Mouse (Mus musculus): ENCODE measurements around the gene Tbc1d4.
A peak's percentile ranks its signal among the peaks of the same experiment; 100 is the strongest.

Gene Tbc1d4

DNA sequence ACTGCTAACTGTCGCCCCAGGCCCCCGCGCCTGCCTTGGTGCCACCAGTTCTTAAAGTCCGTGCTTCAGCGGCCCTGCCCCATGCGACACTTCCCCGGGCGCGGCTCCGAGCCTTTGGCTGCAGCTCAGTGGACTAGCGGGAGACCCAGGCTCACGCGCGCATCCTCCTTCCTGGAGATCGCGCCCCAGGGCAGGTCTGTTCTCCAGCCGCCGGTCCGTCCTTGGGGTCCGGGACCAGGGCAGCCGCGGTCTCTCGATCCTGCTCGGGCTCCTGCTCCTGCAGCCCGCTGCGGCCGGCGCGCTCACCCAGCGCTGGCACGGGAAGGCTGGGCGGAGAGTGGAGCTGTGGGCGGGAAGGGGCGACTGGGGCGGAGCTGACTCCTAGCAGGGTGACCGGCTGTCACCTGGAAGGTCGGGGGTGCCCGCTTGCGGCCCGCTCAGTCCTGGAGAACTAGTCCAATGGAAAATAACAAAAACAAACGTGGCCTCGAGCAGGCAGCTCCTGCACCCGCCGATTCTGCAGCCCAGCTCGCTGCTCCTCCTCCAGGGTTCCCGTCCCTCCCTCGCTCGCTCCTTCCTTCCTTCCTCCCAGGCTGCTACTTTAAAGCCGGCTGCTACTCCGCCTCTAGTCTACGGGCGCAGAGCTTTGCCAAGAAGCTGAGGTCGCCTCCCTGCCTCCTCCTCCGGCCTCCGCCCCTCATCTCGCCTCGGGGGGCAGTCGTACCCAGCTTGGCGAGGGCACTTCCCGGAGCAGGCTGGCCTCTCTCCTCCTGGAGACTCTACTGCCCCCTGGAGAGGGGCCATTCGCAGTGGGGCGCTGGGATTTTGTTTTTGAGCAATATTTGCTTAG, at the start of gene Tbc1d4:
TSS of gene Tbc1d4 (minus strand) at position 673 of the 850 bp plus-strand sequence.
- peak; percentile 87 for DNase-seq (ENCODE audit: low spot score)

DNA sequence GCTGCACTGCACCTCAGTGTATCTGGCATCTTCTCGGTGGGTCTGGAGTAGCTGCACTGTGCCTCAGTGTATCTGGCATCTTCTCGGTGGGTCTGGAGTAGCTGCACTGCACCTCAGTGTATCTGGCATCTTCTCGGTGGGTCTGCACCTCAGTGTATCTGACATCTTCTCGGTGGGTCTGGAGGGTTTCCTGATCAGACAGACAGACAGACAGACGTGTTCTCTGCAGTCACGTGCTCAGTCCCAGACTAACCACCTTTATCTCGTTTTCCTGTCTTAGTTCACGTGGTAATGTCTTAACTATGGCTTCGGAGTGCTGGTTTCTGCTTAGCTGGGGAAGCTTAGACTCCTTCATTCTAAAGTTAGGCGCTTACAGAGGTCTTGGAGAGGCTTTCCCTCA, 47.3 kb upstream of the Tbc1d4 start:
- DNase-seq (ENCODE audit: low spot score) = no peak

DNA sequence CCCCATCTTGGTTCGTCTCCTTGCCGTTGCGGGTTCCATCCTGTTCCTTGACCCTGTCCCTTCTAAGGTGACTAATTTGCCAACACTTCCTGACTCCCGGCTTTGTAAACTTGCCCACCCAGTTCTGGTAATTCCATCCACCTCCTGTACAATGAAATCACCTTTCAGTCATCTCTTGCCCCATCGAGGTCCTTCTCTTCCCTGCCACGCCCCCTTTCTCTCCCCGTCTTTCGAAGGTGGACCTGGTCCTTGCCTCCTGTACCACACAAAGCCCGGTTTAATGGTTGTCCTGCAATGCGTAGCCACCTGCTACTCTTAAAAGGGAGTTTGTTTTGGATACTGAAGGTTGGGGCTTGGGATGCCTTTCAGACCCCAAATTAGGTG, 45.5 kb upstream of the Tbc1d4 start:
- no peak for DNase-seq (ENCODE audit: low spot score)

DNA sequence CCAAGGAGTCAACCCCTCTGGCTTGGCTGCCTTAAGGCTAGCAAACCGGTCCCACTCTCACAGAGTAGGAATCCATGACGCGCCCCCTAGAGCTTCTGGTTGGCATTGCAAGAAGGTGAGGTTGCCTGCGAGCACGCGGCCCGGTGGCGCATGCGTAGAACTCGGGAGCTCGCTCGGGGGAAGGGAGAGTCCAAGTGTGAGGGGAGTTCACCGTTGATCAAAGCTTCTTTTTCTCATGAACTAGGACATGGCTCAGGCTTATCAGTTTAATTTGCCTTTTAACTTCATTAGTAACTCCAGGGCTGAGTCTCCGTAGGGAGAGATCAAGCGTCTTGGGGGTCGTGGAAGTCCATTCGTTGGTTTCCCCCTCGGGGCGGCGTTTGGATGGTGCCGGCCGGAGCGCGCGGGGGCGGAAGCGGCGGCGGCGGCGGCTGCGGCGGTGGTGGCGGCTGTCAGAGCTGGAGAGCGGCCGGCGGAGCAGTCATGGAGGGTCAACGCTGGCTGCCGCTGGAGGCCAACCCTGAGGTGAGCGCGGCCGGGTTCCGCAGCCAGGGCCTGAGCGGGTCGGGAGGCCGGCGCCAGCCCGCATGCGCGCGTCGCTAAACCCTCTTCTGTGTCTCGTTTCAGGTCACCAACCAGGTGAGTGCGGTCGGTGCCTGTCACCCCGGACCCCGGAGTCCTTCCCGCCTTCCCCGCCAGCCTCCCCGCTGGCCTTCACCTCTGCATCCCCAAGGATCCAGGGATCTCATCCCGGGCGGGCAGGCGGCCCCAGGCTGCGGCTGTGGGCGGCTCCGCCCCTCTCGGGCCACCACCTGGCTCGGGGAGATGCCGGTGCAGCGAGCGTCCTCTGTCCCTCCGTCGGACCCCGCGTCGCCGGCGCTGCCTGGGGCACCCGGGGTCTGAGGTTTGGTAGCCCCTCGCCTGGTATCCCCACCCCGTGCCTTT, 44.9 kb upstream of the Tbc1d4 start, which contains the start of gene Uchl3:
TSS of gene Uchl3 (plus strand) at position 387 of the 945 bp plus-strand sequence.
- DNase-seq (ENCODE audit: low spot score) = peak; percentile 97

DNA sequence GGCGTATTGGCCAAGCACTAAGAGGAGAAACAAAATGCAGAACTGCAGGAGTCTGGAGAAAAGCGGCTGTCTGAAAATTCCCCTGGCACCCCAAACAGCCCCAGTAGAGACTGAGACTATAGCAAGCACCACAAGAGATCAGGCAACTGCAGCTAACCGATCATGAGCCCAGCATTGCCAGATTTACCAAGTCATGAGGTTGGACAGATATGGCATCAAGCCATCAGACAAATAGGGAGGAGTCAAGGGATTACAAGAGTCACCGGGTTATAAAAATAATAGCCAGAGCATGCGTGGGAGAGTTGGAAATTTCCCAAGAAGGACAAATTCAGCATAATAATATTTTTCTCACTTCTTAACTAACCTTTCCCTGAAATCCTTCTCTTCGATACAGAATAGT, 43.6 kb upstream of the Tbc1d4 start:
- DNase-seq (ENCODE audit: low spot score) = no peak

DNA sequence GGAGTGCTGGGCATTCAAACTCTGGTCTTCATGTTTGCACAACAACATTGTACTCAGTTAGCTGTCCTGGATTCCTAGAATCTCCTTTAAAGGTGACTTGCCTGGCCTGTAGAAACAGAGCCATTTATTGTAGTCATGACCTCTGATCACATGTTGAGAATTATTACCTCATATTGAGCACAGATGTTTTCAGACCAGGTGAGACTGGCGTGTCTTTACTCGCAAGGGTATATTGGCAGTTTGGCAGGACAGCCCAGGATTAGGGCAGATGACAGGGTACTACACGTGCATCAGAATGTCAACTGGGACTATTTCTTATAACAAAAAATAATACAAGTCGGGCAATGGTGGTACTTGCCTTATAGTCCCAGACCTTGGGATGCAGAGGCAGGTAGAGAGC, 41.6 kb upstream of the Tbc1d4 start:
- no peak for DNase-seq (ENCODE audit: low spot score)

DNA sequence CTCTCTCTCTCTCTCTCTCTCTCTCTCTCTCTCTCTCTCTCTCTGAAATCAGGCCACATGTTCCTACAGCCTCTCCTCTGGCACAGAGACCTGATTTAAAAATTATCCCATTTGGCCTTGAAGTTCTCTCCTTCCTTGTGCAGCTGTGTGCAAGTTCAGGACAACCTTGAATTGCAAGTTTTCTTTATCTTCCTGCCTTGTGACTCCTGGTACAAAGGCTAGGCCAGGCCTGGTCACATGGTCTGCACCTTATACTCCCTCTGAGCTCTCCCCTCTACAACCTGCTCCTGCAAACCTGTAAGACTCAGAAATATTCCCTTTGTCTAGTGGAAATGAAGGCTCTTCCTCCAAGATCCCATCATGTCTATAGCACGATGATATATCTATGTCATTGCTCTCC, 36.0 kb upstream of the Tbc1d4 start:
- no peak for DNase-seq (ENCODE audit: low spot score)

DNA sequence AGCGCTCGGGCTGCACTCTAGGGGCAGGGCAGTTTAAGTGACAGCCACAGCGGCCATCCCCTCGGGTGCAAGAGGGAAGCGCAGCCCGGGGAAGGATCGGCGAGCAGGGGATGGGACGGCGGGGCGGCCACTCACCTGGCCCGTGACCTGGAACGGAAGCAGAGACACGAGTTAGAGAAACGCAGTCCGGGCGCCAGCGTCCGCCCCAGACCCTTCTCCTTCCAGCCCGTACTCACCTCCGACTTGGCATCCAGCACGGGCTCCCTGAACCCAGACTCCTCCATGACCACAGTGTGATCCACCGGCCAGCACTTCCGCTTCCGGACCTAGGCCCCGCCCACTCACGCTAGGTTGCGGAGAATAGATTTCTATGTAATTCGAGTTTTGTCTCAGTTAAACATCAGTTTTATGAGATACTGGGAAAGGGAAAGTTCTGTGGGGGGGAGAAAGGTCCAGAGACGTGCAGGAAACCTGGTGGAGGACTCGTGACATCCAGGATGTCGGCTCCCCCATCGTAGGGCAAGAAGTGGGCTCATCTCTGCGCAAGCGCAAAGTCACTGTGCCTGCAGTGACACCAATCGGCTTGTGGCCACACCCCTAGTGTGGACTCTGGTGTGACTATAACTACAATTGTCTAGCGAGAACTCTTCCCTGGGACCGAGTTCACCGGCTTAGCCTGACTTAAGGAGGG, 31.3 kb upstream of the Tbc1d4 start, which contains the start of gene Commd6:
TSS of gene Commd6 (minus strand) at position 534 of the 691 bp plus-strand sequence.
- DNase-seq (ENCODE audit: low spot score) = peak; percentile 97

DNA sequence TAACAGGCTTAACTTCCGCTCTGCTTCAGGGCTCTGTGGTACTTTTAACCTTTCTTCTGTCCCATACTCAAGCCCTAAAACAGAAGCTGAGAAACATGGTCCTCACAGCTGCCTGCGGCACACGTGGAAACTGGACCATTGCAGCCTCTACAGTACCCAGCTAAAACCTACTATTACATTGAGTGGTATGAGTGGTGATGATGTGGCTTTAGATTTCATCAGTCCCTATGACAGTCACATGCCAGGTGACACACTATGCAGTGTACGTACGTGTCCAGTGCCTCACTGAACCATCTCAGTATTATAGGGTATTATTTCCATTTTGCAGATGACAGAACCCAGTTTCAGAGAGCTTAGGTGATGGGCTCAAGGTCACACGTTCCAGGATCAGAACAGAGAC, 28.4 kb upstream of the Tbc1d4 start:
- no peak for DNase-seq (ENCODE audit: low spot score)

DNA sequence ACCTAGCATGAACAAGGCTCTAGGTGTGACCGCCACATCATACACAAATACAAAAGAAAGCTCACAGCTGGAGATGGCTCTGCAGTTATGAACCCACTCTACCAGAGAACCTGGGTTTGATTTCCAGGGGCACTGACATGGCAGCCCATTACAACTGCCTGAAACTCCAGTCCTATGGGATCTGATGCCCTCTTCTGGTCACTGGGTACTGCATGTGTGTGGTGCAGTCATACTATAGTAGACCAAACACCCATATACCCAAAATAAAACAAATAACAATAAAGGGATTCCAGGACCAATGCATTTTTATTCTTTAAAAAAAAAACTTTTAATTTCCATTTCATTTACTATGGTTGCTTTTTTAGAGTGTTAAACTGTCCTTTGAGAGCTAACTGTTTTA, 26.8 kb upstream of the Tbc1d4 start:
- no peak for DNase-seq (ENCODE audit: low spot score)

DNA sequence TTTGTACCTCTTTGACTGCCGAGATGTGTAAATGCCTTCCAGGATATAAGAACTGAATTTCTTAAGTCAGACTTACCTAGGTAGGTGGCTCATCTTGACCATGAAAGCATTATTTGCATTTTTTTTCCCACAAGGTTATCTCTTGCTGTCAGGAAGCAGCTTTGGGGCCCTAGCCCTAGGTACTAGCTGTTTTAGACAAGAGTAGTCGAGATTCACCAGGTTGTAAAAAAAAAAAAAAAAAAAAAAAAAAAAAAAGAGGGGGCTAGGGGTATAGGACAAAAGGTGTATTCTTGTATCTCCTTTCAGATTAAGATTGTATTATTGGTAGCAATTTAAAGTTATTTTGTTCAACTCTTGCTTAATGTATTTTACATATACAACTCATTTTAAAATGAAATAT, 21.6 kb upstream of the Tbc1d4 start:
- no peak for DNase-seq (ENCODE audit: low spot score)

DNA sequence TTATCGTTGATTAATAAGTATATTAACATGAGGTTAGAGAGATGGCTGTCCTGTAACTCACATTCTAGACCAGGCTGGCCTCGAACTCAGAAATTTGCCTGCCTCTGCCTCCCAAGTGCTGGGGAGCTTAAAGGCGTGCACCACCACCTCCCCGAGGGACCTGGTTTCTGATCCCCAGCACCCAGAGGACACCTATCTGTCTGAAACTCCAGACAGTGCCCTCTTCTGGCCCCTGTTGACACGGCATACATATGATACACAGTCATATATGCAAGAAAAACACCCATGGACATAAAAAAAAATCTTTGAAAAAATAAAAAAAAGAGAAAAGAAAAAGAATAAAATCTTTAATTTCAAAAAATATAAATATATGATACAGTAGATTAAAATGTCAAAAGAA, 8.7 kb upstream of the Tbc1d4 start:
- no peak for DNase-seq (ENCODE audit: low spot score)

DNA sequence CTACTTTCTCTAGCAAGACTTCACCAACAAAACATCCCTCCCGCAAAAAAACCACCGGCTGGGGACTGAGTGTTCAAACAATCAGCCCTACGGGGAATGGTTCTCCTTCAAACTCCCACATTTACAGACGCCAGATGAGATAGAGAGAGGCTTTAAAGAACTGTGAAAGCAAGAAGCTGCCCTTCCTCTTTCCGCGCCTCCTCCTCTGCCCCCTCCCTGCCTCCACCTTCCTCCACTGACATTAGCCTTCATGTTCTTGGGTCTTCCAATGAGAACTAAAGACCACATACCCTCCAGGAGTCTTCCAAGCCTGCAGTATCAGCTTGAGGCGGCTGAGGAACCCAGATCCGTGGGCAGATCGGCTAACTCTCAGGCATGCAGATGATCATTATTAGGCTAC, 7.2 kb upstream of the Tbc1d4 start:
- no peak for DNase-seq (ENCODE audit: low spot score)

DNA sequence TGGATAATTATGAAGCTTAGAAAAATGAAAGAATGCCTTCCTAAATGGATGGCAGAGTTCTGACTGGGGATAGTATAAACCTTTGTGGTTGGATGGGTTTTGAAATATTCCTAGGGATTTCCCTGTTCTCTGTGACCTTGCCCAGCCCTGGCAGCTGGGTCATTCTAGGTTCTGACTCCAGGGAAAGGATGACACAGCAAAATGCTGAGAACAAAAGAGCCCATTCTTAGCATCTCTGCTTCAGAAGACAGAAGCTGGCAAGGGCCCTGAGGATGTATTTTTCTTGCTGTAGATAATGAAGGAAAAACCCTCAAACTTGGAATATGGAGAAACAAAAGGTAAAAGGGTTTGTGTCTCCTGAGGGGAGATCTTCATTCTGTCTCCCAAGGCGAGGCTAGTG, 4.2 kb upstream of the Tbc1d4 start:
- DNase-seq (ENCODE audit: low spot score) = no peak

DNA sequence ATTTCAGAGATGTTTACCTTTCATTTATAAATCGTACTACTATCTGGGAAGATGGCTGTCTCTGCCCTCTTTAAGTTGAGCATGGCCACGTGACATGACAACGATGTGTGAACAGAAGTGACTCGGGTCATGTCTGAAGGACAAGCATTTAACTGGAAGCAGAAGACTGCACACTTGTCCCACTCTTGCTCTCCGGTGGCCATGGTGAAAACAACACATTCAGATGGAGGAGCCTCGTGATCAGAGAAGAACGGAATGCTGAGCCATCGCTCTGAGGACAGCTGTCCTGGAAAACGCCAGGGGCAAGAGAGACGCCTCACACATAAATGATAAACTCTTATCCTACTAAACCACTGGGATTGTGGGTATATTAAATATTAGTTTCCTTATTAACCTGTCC, 1.7 kb upstream of the Tbc1d4 start:
- no peak for DNase-seq (ENCODE audit: low spot score)

DNA sequence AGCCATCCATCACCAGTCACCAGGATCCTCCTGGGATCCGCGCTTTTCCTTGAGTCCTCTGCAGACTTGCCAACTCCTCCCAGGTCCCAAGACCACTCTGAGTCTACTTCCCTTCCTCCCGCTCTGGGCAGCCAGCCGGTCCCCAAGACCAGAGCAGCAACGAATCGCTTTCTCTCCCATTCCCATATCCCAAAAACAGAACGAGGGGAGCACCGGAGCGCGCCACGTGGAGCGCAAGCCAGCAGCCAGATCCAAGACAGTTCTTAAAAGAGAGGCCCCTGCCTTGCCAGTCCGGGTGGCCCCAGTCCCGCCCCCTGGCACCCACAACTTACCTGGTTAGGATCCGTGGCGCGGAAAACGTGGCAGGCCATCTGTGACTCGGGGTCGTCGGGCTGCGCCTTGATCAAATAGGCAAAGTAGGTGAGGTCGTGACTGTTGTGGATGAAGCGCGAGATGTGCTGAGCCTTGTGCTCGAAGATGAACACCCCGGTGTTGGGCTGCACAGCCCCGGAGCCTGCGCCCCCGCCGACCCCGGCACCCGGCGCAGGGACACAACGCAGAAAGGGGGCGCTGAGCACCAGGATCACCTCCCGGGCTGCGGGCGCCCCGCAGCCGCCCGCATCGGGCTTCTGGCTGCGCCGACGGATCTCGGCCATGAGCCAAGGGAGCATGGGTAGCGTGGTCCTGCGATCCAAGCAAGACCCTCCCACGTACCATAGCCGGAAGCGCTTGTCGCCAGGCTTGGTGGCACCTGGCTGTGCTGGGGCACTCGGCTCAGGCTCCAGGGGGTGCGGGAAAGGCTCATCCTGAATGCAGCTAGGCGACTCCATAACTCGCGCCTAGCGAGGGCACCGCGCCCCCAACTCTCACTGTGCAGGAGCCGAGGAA, 1.1 kb downstream of the Tbc1d4 start:
- DNase-seq (ENCODE audit: low spot score) = peak; percentile 64

DNA sequence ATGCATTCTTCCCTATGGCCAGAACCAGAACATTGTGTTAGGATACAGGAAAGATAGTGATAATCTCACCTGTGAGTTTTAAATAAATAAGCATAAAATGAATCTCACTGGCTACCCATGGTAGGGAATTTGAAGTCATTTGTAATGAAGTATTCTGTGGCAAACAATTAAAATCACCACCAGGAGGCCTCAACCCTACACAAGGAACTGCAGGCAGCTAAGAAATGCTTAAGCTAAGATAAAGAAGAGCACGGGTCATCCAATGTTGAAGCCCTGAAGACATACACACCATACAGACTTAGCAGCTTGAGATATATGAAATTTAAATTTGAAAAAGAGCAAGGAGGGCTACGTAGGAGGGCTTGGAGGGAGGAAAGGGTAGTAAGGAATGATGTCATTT, 3.1 kb downstream of the Tbc1d4 start:
- DNase-seq (ENCODE audit: low spot score) = no peak

DNA sequence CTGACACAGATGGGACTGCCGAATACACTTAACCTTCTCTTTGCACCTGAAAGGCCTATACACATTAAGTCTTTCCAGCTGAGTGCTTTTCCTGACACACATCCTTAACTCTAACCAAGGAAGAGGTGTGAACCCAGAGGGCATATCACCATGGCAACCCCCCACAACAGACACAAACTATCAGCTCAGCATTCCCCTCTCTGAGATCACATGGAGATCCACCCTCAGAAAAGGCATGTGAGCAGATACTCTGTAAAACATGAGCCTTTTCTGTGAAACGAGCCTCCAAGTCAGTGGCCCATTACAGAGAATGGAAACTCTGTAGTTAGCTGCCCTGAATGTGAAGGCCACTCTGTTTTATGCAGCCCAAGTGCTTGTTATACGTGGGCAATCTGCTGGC, 6.1 kb downstream of the Tbc1d4 start:
- DNase-seq (ENCODE audit: low spot score) = peak; percentile 21

DNA sequence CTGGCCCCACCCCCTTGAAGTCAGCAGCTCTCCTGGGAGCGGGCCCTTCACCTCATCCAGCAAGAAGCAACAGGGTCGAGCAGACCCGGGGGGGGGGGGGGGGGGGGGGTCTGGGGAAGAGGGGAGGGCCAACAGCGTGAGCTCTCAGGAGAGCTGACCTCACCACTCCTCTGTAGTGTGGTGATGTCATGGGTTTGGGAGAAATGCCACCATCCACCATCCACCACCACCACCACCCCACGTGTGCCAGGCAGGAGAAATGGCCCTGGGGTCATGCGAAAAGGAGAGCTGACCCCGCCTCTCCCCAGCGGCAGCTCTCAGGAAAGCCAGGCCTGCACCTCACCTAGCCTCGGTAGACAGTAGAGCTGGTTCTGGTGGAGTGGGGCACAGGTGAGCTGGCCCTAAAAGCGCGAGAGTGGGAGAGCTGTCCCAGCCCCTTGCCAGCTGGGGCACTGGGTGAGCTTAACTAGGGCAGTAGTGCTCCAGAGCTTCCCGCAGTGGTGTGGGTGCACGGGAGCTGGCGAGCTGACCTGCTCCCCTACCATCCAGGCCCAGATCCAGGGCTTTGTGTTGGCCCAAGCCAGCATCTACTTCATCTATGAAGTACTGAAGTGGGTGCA, 11.8 kb downstream of the Tbc1d4 start:
- no peak for DNase-seq (ENCODE audit: low spot score)

DNA sequence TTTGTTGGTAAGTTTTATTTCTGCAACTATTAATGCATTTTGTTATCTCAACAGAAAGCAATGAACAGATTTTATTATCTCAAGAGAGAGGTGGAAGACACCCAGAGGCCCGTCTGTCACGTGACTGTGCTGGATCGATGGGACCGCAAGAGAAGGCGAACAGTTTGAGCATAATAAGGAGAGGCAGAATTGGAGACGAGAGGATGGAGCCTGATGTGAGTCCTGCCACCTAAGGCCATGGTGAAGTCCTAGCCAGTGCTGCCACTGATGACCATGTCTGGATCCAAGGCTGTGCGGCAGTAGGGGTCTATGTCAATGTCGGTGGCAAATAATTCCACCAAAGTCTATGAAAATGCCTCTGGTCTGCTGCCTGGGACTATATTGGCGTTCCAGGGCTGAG, 12.3 kb downstream of the Tbc1d4 start:
- no peak for DNase-seq (ENCODE audit: low spot score)
